Mouse (Mus musculus) liver, embryonic 16.5 days (tissue): ENCODE measurements around the gene Rbm14. TPM values are rescaled to one million over a fixed set of nuclear protein-coding genes. Genes with fewer than 3 reads are reported as not detected.
"Not testable (repeated sequence)": the region's sequence is repeated elsewhere in the genome, so short reads cannot be mapped to it uniquely, and the experiment has no call there.

Experiments
- ATAC-seq: fragments of 200-750 bp; cut with Nextera tagmentation; 2 replicates; pipeline ENCODE4 v1.8.0; 2017; ENCODE audit warnings: low read depth, mild to moderate bottlenecking, moderate number of reproducible peaks, moderate library complexity
- H3K27ac ChIP-seq: fragments of 300-500 bp; sonication (generic); 2 replicates; pipeline ENCODE4 v1.5.1; 2014; ENCODE audit warnings: mild to moderate bottlenecking, low read length
- H3K27me3 ChIP-seq: fragments of 300-500 bp; sonication (generic); 2 replicates; pipeline ENCODE4 v1.6.1; 2014; ENCODE audit warnings: low read depth, low read length, mixed read lengths; ENCODE audit not compliant: control insufficient read depth, insufficient read depth
- H3K36me3 ChIP-seq: fragments of 300-500 bp; sonication (generic); 2 replicates; pipeline ENCODE4 v1.6.1; 2014; ENCODE audit warnings: mild to moderate bottlenecking; ENCODE audit not compliant: control insufficient read depth, insufficient read depth
- H3K4me1 ChIP-seq: fragments of 300-500 bp; sonication (generic); 2 replicates; pipeline ENCODE4 v1.6.1; 2014; ENCODE audit warnings: low read depth, low read length, mixed read lengths; ENCODE audit not compliant: control insufficient read depth
- H3K4me2 ChIP-seq: fragments of 300-500 bp; sonication (generic); 2 replicates; pipeline ENCODE4 v1.6.1; 2014; ENCODE audit warnings: low read depth, low read length, mixed read lengths
- H3K4me3 ChIP-seq: fragments of 300-500 bp; sonication (generic); 2 replicates; pipeline ENCODE4 v1.5.1; 2014; ENCODE audit warnings: low read depth, mild to moderate bottlenecking, low read length
- H3K9ac ChIP-seq: fragments of 300-500 bp; sonication (generic); 2 replicates; pipeline ENCODE4 v1.6.1; 2014; ENCODE audit warnings: low read depth, low read length
- H3K9me3 ChIP-seq: fragments of 300-500 bp; sonication (generic); replicated peaks from 2 replicates; pipeline ENCODE4 v1.6.1; 2016; ENCODE audit warnings: low read length; ENCODE audit not compliant: control insufficient read depth
- WGBS: fragments of 180-500 bp; shearing (Covaris S2); extraction: QIAGEN DNeasy Blood & Tissue Kit; methylation state at CpG from one replicate; pipeline ENCODE4 v1.1.7; 2014; ENCODE audit not compliant: insufficient replicate concordance; 5-methylcytosine and 5-hydroxymethylcytosine counted together
- polyA plus RNA-seq: library from polyadenylated mRNA; unstranded; fragments of >200 nt; fragmentation: Nextera tagmentation; extraction: Ambion mirVana; gene quantifications from 2 replicates; pipeline ENCODE4 v1.2.1, GENCODE M21; 2015

The Rbm14 gene
- polyA plus RNA-seq, 1 experiment from 2014 or later, result 41.2 TPM

- Histone ChIP-seq H3K27ac (no peak overlapping the region), H3K9me3 (no peaks in the 10 kb centered on the region), H3K4me2 (no peak overlapping the region), H3K4me1 (no peaks in the 10 kb centered on the region), H3K4me3 (no peak overlapping the region), H3K36me3 (peaks cover 44% of the 10 kb centered on the region), H3K9ac (no peak overlapping the region), H3K27me3 (no peaks in the 10 kb centered on the region)
- 76% methylated on average over 3 of the region's 3 CpGs for WGBS
- ATAC-seq, result no peak
These were observed 38.6 kb downstream of the Rbm14 start for GRCm38 (mm10) chr19:4772785-4773184.

- H3K27me3 ChIP-seq, result no peaks in the 10 kb centered on the region
- WGBS, result 73% methylated on average over 12 of the region's 12 CpGs
- H3K36me3 ChIP-seq, result peaks cover 52% of the 10 kb centered on the region
- ATAC-seq, result peak; percentile 77
- no peak overlapping the region for H3K9ac ChIP-seq
- no peaks in the 10 kb centered on the region; the same call in 1 of the 2 replicates for H3K4me1 ChIP-seq
- no peaks in the 10 kb centered on the region for H3K9me3 ChIP-seq
- H3K4me2 ChIP-seq, result no peak overlapping the region
- peak overlapping the region; percentile 65 for H3K27ac ChIP-seq
- H3K4me3 ChIP-seq, result no peak overlapping the region
These were observed 43.8 kb downstream of the Rbm14 start for GRCm38 (mm10) chr19:4767507-4768148.

GRCm38 (mm10) chr19:4762876-4763275, 48.6 kb downstream of the Rbm14 start:
- H3K27me3 ChIP-seq, result no peaks in the 10 kb centered on the region
- H3K36me3 ChIP-seq, result peaks cover 43% of the 10 kb centered on the region
- H3K4me3 ChIP-seq, result no peak overlapping the region
- no peak overlapping the region for H3K9ac ChIP-seq
- ATAC-seq, result no peak
- peaks cover 4% of the 10 kb centered on the region for H3K4me1 ChIP-seq
- WGBS, result 72% methylated on average over 1 of the region's 1 CpGs
- no peak overlapping the region for H3K27ac ChIP-seq
- H3K9me3 ChIP-seq, result no peaks in the 10 kb centered on the region
- H3K4me2 ChIP-seq, result no peak overlapping the region

GRCm38 (mm10) chr19:4760544-4760943, 50.9 kb downstream of the Rbm14 start:
- peaks cover 31% of the 10 kb centered on the region for H3K36me3 ChIP-seq
- H3K9me3 ChIP-seq, result not testable (repeated sequence)
- WGBS, result 80% methylated on average over 8 of the region's 8 CpGs

DNA sequence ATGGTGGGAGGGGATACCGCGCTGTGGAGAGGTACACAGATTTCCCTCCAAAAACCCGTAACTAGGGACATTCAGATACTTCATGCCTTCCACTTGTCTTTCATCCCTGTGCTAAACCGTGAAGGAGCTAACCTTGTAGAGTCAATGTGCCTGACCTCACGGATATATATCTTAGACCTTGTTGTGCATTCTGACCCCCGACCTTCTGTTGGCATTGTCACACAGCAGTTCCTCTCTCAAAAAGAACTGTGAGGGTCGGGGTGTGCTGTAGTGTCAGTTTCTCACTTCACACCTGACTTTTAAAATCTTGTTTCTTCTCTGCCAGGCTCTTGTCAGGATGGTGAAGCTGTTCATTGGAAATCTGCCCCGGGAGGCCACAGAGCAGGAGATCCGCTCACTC, 54.5 kb downstream of the Rbm14 start:
- Histone ChIP-seq H3K27me3 (no peaks in the 10 kb centered on the region), H3K4me3 (peak overlapping the region; percentile 78), H3K27ac (peak overlapping the region; percentile 89), H3K4me1 (peaks cover 19% of the 10 kb centered on the region), H3K9ac (peak overlapping the region; percentile 77), H3K9me3 (no peaks in the 10 kb centered on the region), H3K36me3 (peaks cover 4% of the 10 kb centered on the region), H3K4me2 (peak overlapping the region; percentile 91)
- ATAC-seq, result no peak
- 9% methylated on average over 9 of the region's 9 CpGs for WGBS

More at GRCm38 (mm10) chr19:4760544-4760943, 50.9 kb downstream of the Rbm14 start:
- ATAC-seq, H3K27me3 ChIP-seq, H3K27ac ChIP-seq, H3K4me2 ChIP-seq, H3K9ac ChIP-seq, H3K4me3 ChIP-seq: not testable (repeated sequence)
- H3K4me1 ChIP-seq, result peaks cover 17% of the 10 kb centered on the region

DNA sequence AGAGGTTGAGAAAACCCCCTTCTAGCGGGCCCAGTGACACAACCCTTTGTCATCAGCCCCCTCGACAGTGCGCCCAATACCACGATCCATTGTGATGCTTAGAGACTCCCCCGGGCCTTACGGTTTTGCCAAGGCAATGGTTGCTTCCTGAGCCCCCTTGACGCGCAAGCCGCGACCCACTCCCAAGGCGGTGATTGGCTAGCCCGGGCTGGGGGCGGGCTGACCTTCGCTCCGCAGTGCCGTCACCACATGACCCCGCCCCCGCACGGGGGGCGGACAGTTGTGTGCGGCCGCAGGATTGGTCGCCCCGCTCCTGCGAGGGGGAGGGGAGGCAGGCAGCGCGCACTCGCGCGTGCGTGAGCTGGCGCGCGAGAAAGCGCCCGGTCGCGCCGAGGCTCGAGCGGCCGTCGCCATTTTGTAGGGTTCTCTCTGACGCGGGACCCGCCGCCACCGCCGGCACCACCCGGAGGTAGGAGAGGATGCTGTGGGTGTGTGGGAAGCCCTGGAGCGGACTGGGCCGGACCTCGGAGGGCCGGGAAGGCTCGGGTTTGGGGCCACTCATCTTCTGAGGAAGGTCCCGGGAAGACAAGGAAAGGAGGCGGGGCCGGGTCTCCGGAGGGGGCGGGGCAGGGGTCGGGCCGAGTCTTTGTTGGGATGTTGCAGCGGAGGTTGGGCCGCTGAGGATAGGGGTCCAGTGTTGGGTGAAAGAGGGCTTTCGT, 55.1 kb downstream of the Rbm14 start, which contains the start of gene Rbm4b:
Gene Rbm4b (plus strand): TSS at position 305 of the 719 bp plus-strand sequence.
- Histone ChIP-seq H3K27ac (peak within 1 kb of the TSS; percentile 89), H3K9me3 (no peaks in the 10 kb centered on the region), H3K9ac (peak within 1 kb of the TSS; percentile 77), H3K4me2 (peak within 1 kb of the TSS; percentile 91), H3K4me3 (peak within 1 kb of the TSS; percentile 78), H3K27me3 (no peaks in the 10 kb centered on the region), H3K4me1 (peaks cover 19% of the 10 kb centered on the region), H3K36me3 (peaks cover 2% of the 10 kb centered on the region; the same call in 1 of the 2 replicates)
- WGBS, result under 1% methylated on average over 65 of the region's 65 CpGs
- ATAC-seq, result peak; percentile 97

DNA sequence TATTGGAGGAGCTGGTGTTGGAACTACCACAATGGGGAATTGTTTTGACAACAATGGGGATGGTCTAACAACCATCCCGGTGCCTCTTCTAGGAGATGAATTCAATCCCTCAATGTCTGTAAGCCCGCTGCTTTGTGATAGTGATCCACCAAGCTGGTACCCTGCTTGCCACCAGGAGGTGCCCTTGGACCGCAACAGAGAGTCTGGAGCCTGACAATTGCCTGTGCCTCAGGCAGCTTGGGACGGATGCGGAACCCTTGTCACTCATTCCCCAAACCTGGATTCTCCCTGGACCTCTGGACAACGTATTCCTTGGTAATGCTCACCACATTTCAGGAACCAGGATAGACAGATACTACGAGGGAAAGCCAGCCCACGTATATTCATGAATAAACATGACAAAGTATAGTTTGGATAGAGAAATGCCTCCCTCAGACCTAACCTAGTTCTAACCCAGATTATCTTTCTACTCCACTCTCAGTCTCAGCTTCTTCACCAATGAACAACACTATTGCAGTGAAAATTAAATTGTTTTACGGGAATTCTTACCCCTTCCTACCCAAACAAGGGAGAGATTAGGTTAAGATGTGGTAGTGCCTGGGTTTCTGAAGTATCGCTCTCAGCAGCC, 55.8 kb downstream of the Rbm14 start:
- Histone ChIP-seq H3K9me3 (no peaks in the 10 kb centered on the region), H3K4me2 (peak overlapping the region; percentile 91), H3K4me1 (peaks cover 17% of the 10 kb centered on the region), H3K27me3 (no peaks in the 10 kb centered on the region), H3K4me3 (peak overlapping the region; percentile 78), H3K9ac (peak overlapping the region; percentile 77), H3K36me3 (peaks cover 2% of the 10 kb centered on the region; the same call in 1 of the 2 replicates), H3K27ac (peak overlapping the region; percentile 89)
- under 1% methylated on average over 10 of the region's 10 CpGs for WGBS
- ATAC-seq, result peak; percentile 66
